Mouse (Mus musculus) forebrain, embryonic 16.5 days (tissue): ENCODE data around the gene Rab27a. TPM values are rescaled to one million over a fixed set of nuclear protein-coding genes. Genes with fewer than 3 reads are reported as not detected.

Experiments used
- ATAC-seq: fragments of 200-750 bp; cut with Nextera tagmentation; 2 replicates; pipeline ENCODE4 v1.8.0; 2017; ENCODE audit warnings: mild to moderate bottlenecking, moderate library complexity
- H3K27ac ChIP-seq: fragments of 300-500 bp; sonication (generic); 2 replicates; pipeline ENCODE4 v1.5.1; 2014; ENCODE audit warnings: low read length, control low read depth
- H3K27me3 ChIP-seq: fragments of 300-500 bp; sonication (generic); replicated peaks from 2 replicates; pipeline ENCODE4 v1.6.1; 2014; ENCODE audit warnings: low read length; ENCODE audit not compliant: control insufficient read depth, insufficient read depth
- H3K36me3 ChIP-seq: fragments of 300-500 bp; sonication (generic); 2 replicates; pipeline ENCODE4 v1.6.1; 2014; ENCODE audit not compliant: control insufficient read depth, insufficient read depth
- H3K4me1 ChIP-seq: fragments of 300-500 bp; sonication (generic); replicated peaks from 2 replicates; pipeline ENCODE4 v1.6.1; 2014; ENCODE audit warnings: low read length; ENCODE audit not compliant: control insufficient read depth, insufficient read depth
- H3K4me2 ChIP-seq: fragments of 300-500 bp; sonication (generic); 2 replicates; pipeline ENCODE4 v1.6.1; 2014; ENCODE audit warnings: mild to moderate bottlenecking, low read length, control low read depth
- H3K4me3 ChIP-seq: fragments of 300-500 bp; sonication (generic); replicated peaks from 2 replicates; pipeline ENCODE4 v1.5.1; 2014; ENCODE audit warnings: mild to moderate bottlenecking, low read length, control low read depth
- H3K9ac ChIP-seq: fragments of 300-500 bp; sonication (generic); replicated peaks from 2 replicates; pipeline ENCODE4 v1.6.1; 2014; ENCODE audit warnings: low read depth, low read length, control low read depth
- H3K9me3 ChIP-seq: fragments of 300-500 bp; sonication (generic); 2 replicates; pipeline ENCODE4 v1.6.1; 2016; ENCODE audit warnings: low read length; ENCODE audit not compliant: control insufficient read depth
- WGBS: fragments of 180-500 bp; shearing (Covaris S2); extraction: QIAGEN DNeasy Blood & Tissue Kit; methylation state at CpG from one replicate; pipeline ENCODE4 v1.1.7; 2014; 5-methylcytosine and 5-hydroxymethylcytosine counted together
- polyA plus RNA-seq: library from polyadenylated mRNA; unstranded; fragments of >200 nt; fragmentation: Nextera tagmentation; extraction: Ambion mirVana; gene quantifications from 2 replicates; pipeline ENCODE4 v1.2.1, GENCODE M21; 2015

Gene Rab27a
- polyA plus RNA-seq, 1 experiment from 2014 or later, result 1.9 TPM

DNA sequence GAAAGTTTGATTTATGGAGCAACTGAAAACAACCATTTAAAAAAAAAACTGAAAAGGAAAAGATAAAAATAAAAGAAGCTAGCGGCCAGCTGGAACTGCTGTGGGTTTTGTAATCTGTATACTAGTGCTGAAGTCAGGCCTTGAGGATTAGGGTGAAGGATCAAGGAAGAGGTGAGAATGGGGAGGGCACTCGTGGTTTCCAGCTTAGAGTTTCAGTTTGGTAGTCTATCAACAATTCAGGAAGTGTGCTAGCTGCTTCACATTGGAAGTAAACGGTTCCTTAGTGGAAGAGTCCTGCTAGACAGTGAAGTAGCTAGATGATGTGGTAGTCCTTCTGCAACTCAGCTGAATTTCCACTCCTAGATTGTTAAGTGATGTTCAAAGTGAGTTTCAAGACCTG, 36.3 kb upstream of the Rab27a start:
- Histone ChIP-seq H3K9me3 (no peaks in the 10 kb centered on the region), H3K4me3 (no peak overlapping the region), H3K36me3 (peaks cover 33% of the 10 kb centered on the region), H3K4me1 (no peaks in the 10 kb centered on the region), H3K4me2 (no peak overlapping the region), H3K9ac (no peak overlapping the region), H3K27ac (no peak overlapping the region), H3K27me3 (no peaks in the 10 kb centered on the region)
- WGBS, result 78% methylated on average over 3 of the region's 3 CpGs
- ATAC-seq, result no peak

DNA sequence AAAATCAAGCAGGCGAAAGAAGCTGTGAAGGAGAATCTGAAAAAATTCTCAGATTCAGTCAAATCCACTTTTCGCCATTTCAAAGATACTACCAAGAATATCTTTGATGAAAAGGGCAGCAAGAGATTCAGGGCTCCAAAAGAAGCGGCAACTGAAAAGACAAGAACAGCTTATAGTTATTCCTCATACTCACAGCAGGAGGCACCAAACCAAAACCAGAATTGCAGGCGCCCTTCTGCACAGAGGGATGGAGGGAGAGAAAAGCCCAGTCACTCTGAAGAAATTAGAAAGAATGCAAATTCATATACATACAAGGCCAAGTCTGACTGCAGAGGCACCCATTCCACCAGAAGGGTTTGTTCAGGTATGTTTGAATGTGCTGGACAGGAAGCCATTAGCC, 32.0 kb upstream of the Rab27a start:
- Histone ChIP-seq H3K4me1 (no peaks in the 10 kb centered on the region), H3K27ac (no peak overlapping the region)
- 91% methylated on average over 4 of the region's 4 CpGs for WGBS

DNA sequence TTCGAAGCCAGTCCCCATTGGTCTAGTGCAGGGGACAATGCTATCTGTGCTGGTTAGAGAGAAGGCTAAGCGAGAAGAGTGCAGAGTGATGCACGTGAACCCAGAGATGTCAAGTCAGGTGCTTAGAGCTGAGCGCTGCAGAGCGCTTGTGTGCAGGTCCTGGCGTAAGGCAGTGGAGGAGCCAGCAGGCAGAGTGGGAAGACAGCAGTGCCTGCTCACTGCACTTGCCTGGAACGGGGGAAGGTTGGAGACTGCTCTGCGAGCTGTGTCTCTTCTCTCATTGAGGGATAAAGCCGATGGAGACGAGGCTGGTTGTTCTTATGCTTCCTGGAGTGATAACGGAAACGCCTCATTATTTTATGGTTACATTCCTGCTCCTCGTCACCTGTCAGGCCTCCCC, 29.9 kb upstream of the Rab27a start:
- no peak overlapping the region for H3K4me3 ChIP-seq
- H3K36me3 ChIP-seq, result peaks cover 37% of the 10 kb centered on the region
- H3K4me1 ChIP-seq, result no peaks in the 10 kb centered on the region
- no peak overlapping the region for H3K4me2 ChIP-seq
- no peak overlapping the region for H3K9ac ChIP-seq
- H3K27ac ChIP-seq, result no peak overlapping the region
- ATAC-seq, result no peak
- WGBS, result 91% methylated on average over 13 of the region's 13 CpGs
- H3K27me3 ChIP-seq, result no peaks in the 10 kb centered on the region
- H3K9me3 ChIP-seq, result no peaks in the 10 kb centered on the region

More for the DNA sequence above, 32.0 kb upstream of the Rab27a start:
- Histone ChIP-seq H3K36me3 (peaks cover 37% of the 10 kb centered on the region), H3K27me3 (no peaks in the 10 kb centered on the region), H3K4me3 (no peak overlapping the region), H3K4me2 (no peak overlapping the region), H3K9me3 (no peaks in the 10 kb centered on the region), H3K9ac (no peak overlapping the region)
- ATAC-seq, result no peak

DNA sequence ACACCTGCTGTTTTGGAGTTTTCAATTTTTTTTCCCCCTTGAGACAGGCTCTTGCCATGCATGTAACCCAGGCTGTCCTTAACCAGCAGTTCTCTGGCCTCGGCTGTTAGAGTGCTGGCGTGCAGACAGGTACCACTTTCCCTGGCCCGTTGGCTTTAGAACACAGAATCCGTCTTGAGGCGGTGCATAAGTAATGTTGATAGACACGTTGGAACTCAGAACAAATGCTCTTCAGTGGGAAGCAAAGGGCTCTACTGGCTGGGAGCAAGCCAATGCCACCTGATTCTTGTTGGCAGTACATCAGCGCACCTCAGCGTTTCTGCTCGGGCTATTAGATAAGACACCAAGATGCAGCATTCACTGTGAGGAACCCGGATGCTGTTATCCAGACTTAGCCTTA, 24.8 kb upstream of the Rab27a start:
- H3K9ac ChIP-seq, result no peak overlapping the region
- no peak overlapping the region for H3K27ac ChIP-seq
- 82% methylated on average over 10 of the region's 10 CpGs for WGBS
- H3K4me1 ChIP-seq, result no peaks in the 10 kb centered on the region
- no peak overlapping the region for H3K4me3 ChIP-seq
- H3K36me3 ChIP-seq, result peaks cover 21% of the 10 kb centered on the region; the same call in 1 of the 2 replicates
- no peaks in the 10 kb centered on the region for H3K27me3 ChIP-seq
- ATAC-seq, result no peak
- H3K9me3 ChIP-seq, result no peaks in the 10 kb centered on the region
- no peak overlapping the region for H3K4me2 ChIP-seq

DNA sequence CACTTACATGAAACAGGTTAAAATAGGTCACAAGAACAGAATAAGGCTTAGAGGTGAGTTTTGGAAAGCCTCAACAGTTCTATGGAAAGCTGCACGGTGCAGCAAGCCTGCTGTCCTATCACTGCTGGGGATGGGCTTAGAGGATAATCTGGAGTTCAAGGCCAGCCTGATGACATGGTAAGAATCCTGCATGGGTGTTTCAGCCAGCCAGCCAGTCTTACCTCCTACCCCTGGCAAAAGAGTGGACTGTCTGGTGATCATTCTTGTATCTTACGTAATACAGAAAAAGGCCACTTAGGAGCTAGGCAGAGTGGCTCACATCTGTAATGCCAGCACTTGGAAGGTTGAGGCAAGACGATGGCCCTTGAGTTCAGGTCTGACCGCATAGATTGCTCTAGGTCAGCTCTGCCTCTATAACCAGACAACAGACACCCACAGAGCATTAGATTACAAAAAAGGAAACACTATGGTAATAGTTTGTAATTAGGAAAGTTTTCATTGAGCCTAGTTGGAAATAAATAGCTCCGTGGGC, 24.0 kb upstream of the Rab27a start:
- Histone ChIP-seq H3K27me3 (no peaks in the 10 kb centered on the region), H3K27ac (no peak overlapping the region), H3K4me3 (no peak overlapping the region), H3K9me3 (no peaks in the 10 kb centered on the region), H3K9ac (no peak overlapping the region), H3K36me3 (peaks cover 20% of the 10 kb centered on the region; the same call in 1 of the 2 replicates), H3K4me1 (no peaks in the 10 kb centered on the region; the same call in 1 of the 2 replicates), H3K4me2 (no peak overlapping the region)
- no peak for ATAC-seq
- 95% methylated on average over 5 of the region's 5 CpGs for WGBS

DNA sequence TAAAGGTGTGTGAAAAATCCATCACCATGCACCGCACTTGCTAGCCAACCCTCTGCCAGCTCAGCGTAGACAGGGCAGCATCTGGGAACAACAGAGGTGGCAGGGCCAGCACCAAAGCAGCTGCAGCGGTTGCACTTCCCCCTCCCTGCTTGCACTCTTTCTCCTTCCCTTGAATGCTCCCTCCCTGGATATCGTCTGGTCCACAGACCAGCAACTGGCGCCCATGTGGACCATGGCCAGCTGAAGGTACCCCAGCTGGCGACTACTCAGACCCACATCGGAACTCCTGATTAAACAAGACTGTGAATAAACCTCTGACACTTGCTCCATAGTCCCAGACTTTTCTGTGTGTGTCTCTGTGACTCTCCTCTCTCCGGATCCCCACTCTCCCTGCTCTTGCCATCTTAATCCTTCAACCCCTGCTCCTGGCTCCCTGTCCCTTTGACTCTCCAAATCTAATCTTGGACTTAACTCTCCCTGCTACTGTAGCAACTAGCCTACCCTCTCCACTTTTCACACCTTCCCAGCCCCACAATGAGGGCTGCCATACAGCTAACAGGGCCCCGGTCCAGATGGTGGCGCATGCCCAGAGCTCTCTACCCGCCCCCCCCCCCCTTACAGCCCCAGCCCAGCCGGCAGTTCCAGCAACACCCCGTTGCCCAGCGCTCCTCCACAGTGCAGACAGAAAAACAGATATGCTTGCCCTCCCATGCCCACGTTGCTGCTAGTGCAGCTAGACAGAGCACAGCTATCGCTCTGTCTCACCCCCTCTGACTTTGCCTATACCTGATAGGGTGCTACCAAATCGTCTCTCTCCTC, 18.6 kb upstream of the Rab27a start:
- H3K4me1 ChIP-seq, result peaks cover 9% of the 10 kb centered on the region
- peaks cover 9% of the 10 kb centered on the region for H3K36me3 ChIP-seq
- peak overlapping the region; percentile 7; the same call in 1 of the 2 replicates for H3K4me3 ChIP-seq
- ATAC-seq, result peak; percentile 93
- H3K27me3 ChIP-seq, result no peaks in the 10 kb centered on the region
- 18% methylated on average over 16 of the region's 17 CpGs for WGBS
- peak overlapping the region; percentile 49 for H3K27ac ChIP-seq
- H3K9ac ChIP-seq, result 0 out of 2 replicates have a peak overlapping the region, but pooled peaks have one; percentile 3
- no peaks in the 10 kb centered on the region for H3K9me3 ChIP-seq
- H3K4me2 ChIP-seq, result peak overlapping the region; percentile 25

DNA sequence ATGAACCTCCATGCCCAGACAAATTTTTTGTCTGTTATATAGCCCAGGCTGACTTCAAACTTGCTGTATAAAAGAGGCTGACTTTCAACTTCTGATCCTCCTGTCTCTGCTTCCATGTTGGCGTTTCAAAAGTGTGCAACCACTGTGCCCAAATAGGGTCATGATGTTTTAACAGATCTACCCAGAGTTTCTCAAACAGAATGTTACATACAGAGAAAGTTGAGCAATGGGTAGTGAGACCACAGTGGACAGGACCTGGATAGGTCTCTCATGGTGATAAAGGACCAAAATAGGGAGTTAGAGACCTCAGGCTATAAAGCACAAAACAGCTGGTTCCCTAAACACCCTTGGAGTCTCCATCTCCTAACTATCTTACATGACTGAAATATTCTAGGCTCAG, 14.2 kb upstream of the Rab27a start:
- Histone ChIP-seq H3K4me1 (peaks cover 9% of the 10 kb centered on the region), H3K9me3 (no peaks in the 10 kb centered on the region), H3K4me2 (no peak overlapping the region), H3K4me3 (no peak overlapping the region), H3K27ac (no peak overlapping the region), H3K36me3 (peaks cover 4% of the 10 kb centered on the region; the same call in 1 of the 2 replicates), H3K9ac (no peak overlapping the region), H3K27me3 (no peaks in the 10 kb centered on the region)
- 94% methylated on average over 1 of the region's 1 CpGs for WGBS
- no peak for ATAC-seq

DNA sequence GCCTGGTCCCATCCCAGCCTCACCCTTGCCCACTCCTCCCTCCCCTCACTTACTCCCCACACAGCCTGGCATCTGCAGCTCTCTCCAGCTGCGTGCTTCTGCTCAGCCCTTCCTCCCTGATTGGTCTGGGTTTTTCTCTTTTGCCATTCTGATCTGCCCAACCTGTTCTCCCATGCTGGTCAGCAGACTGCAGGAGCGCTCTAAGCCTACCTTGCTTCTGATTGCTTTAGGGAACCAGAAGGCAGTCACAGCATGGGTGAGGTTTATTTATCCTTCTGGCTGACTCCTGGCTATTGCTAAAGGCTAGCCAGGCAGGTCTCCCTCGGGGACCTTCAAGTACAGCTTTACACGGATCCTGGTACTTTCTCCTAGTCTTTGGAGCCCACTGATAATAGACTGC, 13.2 kb upstream of the Rab27a start:
- H3K36me3 ChIP-seq, result peaks cover 4% of the 10 kb centered on the region; the same call in 1 of the 2 replicates
- no peak for ATAC-seq
- WGBS, result 76% methylated on average over 4 of the region's 4 CpGs
- no peak overlapping the region for H3K4me2 ChIP-seq
- peaks cover 1% of the 10 kb centered on the region for H3K4me1 ChIP-seq
- no peak overlapping the region for H3K27ac ChIP-seq
- no peaks in the 10 kb centered on the region for H3K9me3 ChIP-seq
- H3K9ac ChIP-seq, result no peak overlapping the region
- no peaks in the 10 kb centered on the region for H3K27me3 ChIP-seq
- no peak overlapping the region for H3K4me3 ChIP-seq

DNA sequence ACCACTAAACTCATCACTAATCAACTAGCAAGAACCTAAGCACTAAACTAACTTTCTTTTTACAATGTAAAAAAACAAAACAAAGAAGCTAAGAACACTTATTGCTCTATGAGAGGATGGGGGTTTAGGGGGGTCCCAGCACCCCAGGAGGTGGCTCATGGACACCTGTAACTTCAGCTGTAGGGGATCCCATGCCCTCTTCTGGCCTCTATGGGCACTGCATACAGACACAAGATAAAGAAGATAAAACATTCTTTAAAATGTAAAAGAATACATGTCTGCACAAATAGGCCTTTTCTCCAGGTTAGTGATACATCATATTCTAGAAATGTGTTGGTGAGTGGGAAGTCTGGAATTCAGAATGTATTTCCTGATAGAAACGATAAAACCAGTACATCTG, 11.2 kb upstream of the Rab27a start:
- Histone ChIP-seq H3K9me3 (no peaks in the 10 kb centered on the region), H3K27ac (no peak overlapping the region), H3K4me2 (no peak overlapping the region), H3K36me3 (peaks cover 4% of the 10 kb centered on the region; the same call in 1 of the 2 replicates), H3K9ac (no peak overlapping the region), H3K4me3 (no peak overlapping the region), H3K27me3 (no peaks in the 10 kb centered on the region), H3K4me1 (peaks cover under 1% of the 10 kb centered on the region)
- no peak for ATAC-seq
- 93% methylated on average over 1 of the region's 1 CpGs for WGBS
